Mouse (Mus musculus): Measurements from ENCODE around the gene Stac3.

DNA sequence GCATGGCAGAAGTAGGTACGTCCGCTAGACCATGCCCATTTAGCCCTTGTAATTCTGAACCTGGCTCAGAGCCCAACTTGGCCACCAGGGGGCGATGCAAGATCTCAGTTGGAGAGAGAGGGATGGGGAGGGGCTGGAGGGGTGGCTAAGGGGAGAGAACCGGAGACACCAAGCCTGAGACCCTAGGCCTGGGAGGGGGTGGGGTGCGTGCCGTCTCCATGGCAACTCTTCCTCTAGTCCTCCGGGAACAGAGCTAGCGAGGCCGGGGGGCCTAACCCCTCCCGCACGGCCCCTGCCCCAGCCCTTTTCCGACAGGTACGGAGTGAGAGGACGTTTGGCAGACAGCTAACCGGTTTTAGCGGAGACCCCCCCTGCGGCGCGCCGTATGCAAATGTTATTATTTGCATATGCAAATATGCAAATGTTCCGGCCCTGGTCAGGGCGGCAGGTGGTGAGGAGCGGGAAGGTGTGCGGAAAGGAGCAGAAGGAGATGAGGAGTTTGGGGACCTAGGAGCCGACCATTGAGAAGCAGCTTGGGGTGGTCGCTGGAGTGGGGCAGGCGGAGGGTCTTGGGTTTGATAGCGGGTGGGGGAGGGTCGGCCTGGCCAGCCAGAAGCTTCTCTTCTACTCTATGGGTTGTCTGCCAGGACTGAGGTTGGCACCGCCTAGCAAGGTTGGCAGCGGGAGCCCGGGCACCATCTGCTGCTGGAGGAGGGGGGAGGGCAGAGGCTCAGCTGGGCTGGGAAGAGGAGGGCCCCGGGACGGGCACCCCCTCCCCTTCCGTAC, 7.8 kb downstream of the Stac3 start:
- TF ChIP-seq POLR2A (IDR thresholded peaks at IDR 0.05; ENCODE audit: insufficient read depth, low read depth, low read length) (no peak), CTCF (IDR thresholded peaks at IDR 0.05) (peak; percentile 77), EP300 (IDR thresholded peaks at IDR 0.05; ENCODE audit: insufficient read depth, low read depth, low read length) (0 out of 2 replicates have a peak, but pooled peaks have one; percentile 38)
